Mouse (Mus musculus) CH12.LX (cell line): ENCODE results near the gene Exoc6b. TPM values are rescaled to one million over a fixed set of nuclear protein-coding genes. Genes with fewer than 3 reads are reported as not detected.

Experiments
- DNase-seq: peaks from one replicate; pipeline ENCODE4 v3.0.0-alpha.2; 2013; ENCODE audit errors: extremely low read depth
- H3K27ac ChIP-seq: 2 replicates; pipeline ENCODE4 v1.5.1; 2012; ENCODE audit warnings: low read depth, mild to moderate bottlenecking, control low read depth, moderate library complexity; ENCODE audit not compliant: insufficient read depth
- H3K27me3 ChIP-seq: replicated peaks from 2 replicates; pipeline ENCODE3; 2012; ENCODE audit warnings: inconsistent platforms
- H3K36me3 ChIP-seq, 2 experiments: replicated peaks in 1 of 2; 2 replicates each; pipeline versions ENCODE3 to v1.6.1; 2012; ENCODE audit warnings: inconsistent platforms in 1 of 2, low read length in 1 of 2, mild to moderate bottlenecking in 1 of 2, mixed read lengths in 1 of 2, moderate library complexity in 1 of 2; ENCODE audit not compliant: control insufficient read depth in 1 of 2, insufficient read depth in 1 of 2
- H3K4me1 ChIP-seq, 2 experiments: 2 replicates each; pipeline ENCODE4 v1.6.1; 2012; ENCODE audit warnings: inconsistent platforms in 1 of 2, moderate library complexity in 1 of 2; ENCODE audit not compliant: insufficient read depth in 2 of 2, control insufficient read depth in 1 of 2
- H3K4me2 ChIP-seq: 2 replicates; pipeline ENCODE4 v1.6.1; 2012; ENCODE audit warnings: low read depth, mild to moderate bottlenecking, control low read depth; ENCODE audit not compliant: poor library complexity, insufficient read depth, severe bottlenecking
- H3K4me3 ChIP-seq, 3 experiments: fragments of 150-350 bp in 1 of 3; sonication (generic) in 1 of 3; replicated peaks in 1 of 3; 2 replicates each; pipeline versions ENCODE3 to v1.5.1; 2011 to 2012; ENCODE audit warnings: low read depth in 2 of 3, low read length in 2 of 3, mild to moderate bottlenecking in 2 of 3, moderate library complexity in 2 of 3, control low read depth in 1 of 3, improper control_type of control experiment in 1 of 3, inconsistent platforms in 1 of 3, mixed read lengths in 1 of 3; ENCODE audit not compliant: poor library complexity in 1 of 3
- H3K79me2 ChIP-seq: replicated peaks from 2 replicates; pipeline ENCODE4 v1.6.1; 2012; ENCODE audit warnings: mild to moderate bottlenecking, moderate library complexity; ENCODE audit not compliant: control insufficient read depth, poor library complexity, insufficient read depth, severe bottlenecking; ENCODE audit errors: extremely low read depth
- H3K9ac ChIP-seq: 2 replicates; pipeline ENCODE4 v1.6.1; 2012; ENCODE audit warnings: low read depth, mild to moderate bottlenecking, control low read depth, moderate library complexity; ENCODE audit not compliant: insufficient read depth
- H3K9me3 ChIP-seq: replicated peaks from 2 replicates; pipeline ENCODE3; 2012; ENCODE audit warnings: low read length, inconsistent platforms, mixed read lengths
- CHD2 ChIP-seq: IDR thresholded peaks from 2 replicates; pipeline ENCODE4 v1.6.1; 2011; ENCODE audit warnings: low read length, improper control_type of control experiment
- ELF1 ChIP-seq: IDR thresholded peaks from 2 replicates; pipeline ENCODE4 v1.6.1; 2014; ENCODE audit warnings: low read depth, mild to moderate bottlenecking, inconsistent platforms, low read length, improper control_type of control experiment
- ETS1 ChIP-seq: conservative IDR thresholded peaks from 2 replicates; pipeline ENCODE4 v1.6.1; 2012; ENCODE audit warnings: low read depth, mild to moderate bottlenecking, inconsistent platforms, low read length, improper control_type of control experiment, moderate library complexity
- HCFC1 ChIP-seq: IDR thresholded peaks from 2 replicates; pipeline ENCODE4 v1.6.1; 2012; ENCODE audit warnings: low read depth, mild to moderate bottlenecking, inconsistent platforms, low read length, improper control_type of control experiment
- IRF4 ChIP-seq: IDR thresholded peaks from 2 replicates; pipeline ENCODE4 v1.6.1; 2014; ENCODE audit warnings: low read depth, mild to moderate bottlenecking, inconsistent platforms, low read length, improper control_type of control experiment
- JUN ChIP-seq: IDR thresholded peaks from 2 replicates; pipeline ENCODE4 v1.6.1; 2011; ENCODE audit warnings: low read depth, mild to moderate bottlenecking, low read length, improper control_type of control experiment, moderate library complexity; ENCODE audit not compliant: insufficient read depth
- JUND ChIP-seq: conservative IDR thresholded peaks from 2 replicates; pipeline ENCODE4 v1.6.1; 2011; ENCODE audit warnings: low read depth, low read length, improper control_type of control experiment
- MAFK ChIP-seq: IDR thresholded peaks from 2 replicates; pipeline ENCODE4 v1.6.1; 2011; ENCODE audit warnings: low read length, improper control_type of control experiment; ENCODE audit not compliant: insufficient replicate concordance
- MEF2A ChIP-seq: IDR thresholded peaks from 2 replicates; pipeline ENCODE4 v1.6.1; 2014; ENCODE audit warnings: low read depth, mild to moderate bottlenecking, inconsistent platforms, low read length, improper control_type of control experiment, borderline replicate concordance
- MXI1 ChIP-seq: IDR thresholded peaks from 2 replicates; pipeline ENCODE4 v1.6.1; 2011; ENCODE audit warnings: mild to moderate bottlenecking, low read depth, low read length, improper control_type of control experiment
- PAX5 ChIP-seq: IDR thresholded peaks from 2 replicates; pipeline ENCODE4 v1.6.1; 2012; ENCODE audit warnings: low read length, inconsistent platforms, mixed read lengths
- POLR2AphosphoS2 ChIP-seq: IDR thresholded peaks from 2 replicates; pipeline ENCODE4 v1.6.1; 2011; ENCODE audit warnings: low read depth, low read length, improper control_type of control experiment
- SIN3A ChIP-seq: IDR thresholded peaks from 2 replicates; pipeline ENCODE4 v1.6.1; 2012; ENCODE audit warnings: low read length, improper control_type of control experiment, inconsistent platforms
- TCF12 ChIP-seq: IDR thresholded peaks from 2 replicates; pipeline ENCODE4 v1.6.1; 2014; ENCODE audit warnings: low read depth, mild to moderate bottlenecking, inconsistent platforms, low read length, improper control_type of control experiment
- UBTF ChIP-seq: IDR thresholded peaks from 2 replicates; pipeline ENCODE4 v1.6.1; 2012; ENCODE audit warnings: low read depth, mild to moderate bottlenecking, inconsistent platforms, low read length, improper control_type of control experiment, moderate library complexity
- ZMIZ1 ChIP-seq: IDR thresholded peaks from 2 replicates; pipeline ENCODE4 v1.6.1; 2012; ENCODE audit warnings: low read depth, mild to moderate bottlenecking, inconsistent platforms, low read length, improper control_type of control experiment
- ZNF384 ChIP-seq: IDR thresholded peaks from 2 replicates; pipeline ENCODE4 v1.6.1; 2012; ENCODE audit warnings: low read depth, low read length, improper control_type of control experiment, inconsistent platforms
- dilution Hi-C: fragments of 300-500 bp; cut with MboI; formaldehyde crosslinking; loops from 2 replicates; pipeline ENCODE4 v1.14.3; 2020; ENCODE audit warnings: low sequenced_read_pairs; ENCODE audit not compliant: extremely low pct_unique_long_range_greater_than_20kb, extremely low pct_ligation_motif_present
- in situ Hi-C: fragments of 300-500 bp; cut with MboI; formaldehyde crosslinking; loops from 3 replicates; pipeline ENCODE4 v1.14.3; 2019; ENCODE audit warnings: low sequenced_read_pairs, low pct_ligation_motif_present, low pct_unique_long_range_greater_than_20kb, mixed read lengths
- polyA plus RNA-seq: library from polyadenylated mRNA; unstranded; fragments of >175 nt; gene quantifications from 2 replicates; pipeline ENCODE4 v1.2.1, GENCODE M21; 2012; ENCODE audit warnings: low read depth; ENCODE audit not compliant: insufficient read length
- total RNA-seq, 2 experiments: library from RNA; depleted of rRNA; stranded (reverse); fragments of 300-350 nt in 1 of 2; fragments of >200 nt in 1 of 2; gene quantifications; 2 replicates each; pipeline ENCODE4 v1.2.3; 2012 to 2014

Gene Exoc6b
- total and polyA plus RNA-seq, 3 experiments, result 1.7 to 5.2 (median 3.5) TPM

DNA sequence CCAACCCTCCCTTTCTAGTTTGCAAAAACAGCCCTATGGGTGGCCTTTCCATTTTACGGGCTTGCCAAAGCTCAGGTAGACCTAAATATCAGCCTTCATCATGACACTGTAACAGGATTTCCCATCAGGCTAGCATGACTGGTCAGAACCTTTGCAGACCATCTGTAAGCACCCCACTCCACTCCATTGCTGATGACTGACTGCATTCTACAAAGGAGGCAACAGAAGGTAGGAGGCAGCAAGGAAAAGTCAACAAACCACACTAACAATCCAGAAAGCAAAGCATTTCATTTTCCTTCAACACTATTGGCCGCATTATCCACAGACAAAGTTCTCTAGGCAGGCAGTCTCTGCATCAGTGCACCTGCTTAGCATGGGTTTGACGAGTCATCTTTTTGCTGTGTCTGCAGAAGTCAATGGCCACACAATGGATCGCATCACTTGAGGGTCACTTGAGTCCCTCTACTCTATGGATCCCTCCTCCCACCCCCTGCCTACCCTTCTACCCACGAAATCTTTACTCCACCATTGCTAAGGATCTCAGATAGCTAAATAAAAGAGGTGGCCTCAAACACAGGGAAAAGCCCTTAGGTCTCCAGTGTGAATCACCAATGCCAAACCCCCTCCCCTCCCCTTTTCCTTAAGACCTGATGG is 323.0 kb downstream of the Exoc6b start:
- H3K27me3 ChIP-seq, result no peaks in the 10 kb centered on the region
- no peak overlapping the region for H3K4me3 ChIP-seq
- TF ChIP-seq ZNF384 (no peak), MEF2A (no peak), SIN3A (no peak), JUND (no peak), PAX5 (no peak)
- H3K9ac ChIP-seq, result no peak overlapping the region
- H3K4me2 ChIP-seq, result no peak overlapping the region
- H3K36me3 ChIP-seq, result no peaks in the 10 kb centered on the region
- no peak overlapping the region for H3K27ac ChIP-seq
- H3K4me1 ChIP-seq, result peaks cover 3 to 20% of the 10 kb centered on the region in 2 experiments; a peak in 3 of 4 replicates
- no peaks in the 10 kb centered on the region for H3K79me2 ChIP-seq
- DNase-seq, result no peak
- dilution Hi-C loops (no loop called here), in situ Hi-C loops (no loop called here)
- no peaks in the 10 kb centered on the region for H3K9me3 ChIP-seq

DNA sequence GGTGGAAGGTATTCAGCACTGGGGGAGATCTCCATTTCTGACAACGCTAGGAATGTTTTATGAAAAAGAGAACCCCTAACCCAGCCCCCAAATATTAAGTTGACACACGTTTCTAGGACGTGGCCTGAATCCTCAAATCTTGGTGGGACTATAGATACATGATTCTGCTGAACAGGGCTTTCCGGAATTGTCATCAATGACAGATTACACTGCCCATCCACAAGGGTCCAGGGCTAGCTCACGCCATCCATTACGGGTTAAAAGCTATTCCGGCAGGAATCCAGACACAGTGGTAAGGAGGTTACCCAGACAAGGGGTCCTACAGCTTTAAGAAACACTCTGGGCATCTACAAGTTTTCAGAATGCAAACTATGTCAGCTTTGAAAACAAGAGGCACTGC is 323.7 kb downstream of the Exoc6b start:
- no peaks in the 10 kb centered on the region for H3K79me2 ChIP-seq
- TF ChIP-seq CHD2, result no peak
- TF ChIP-seq ELF1, result no peak
- no peak for TF ChIP-seq UBTF
- TF ChIP-seq JUND, result no peak
- no peak for TF ChIP-seq ZMIZ1
- no peak for TF ChIP-seq PAX5
- no peak for TF ChIP-seq MAFK
- TF ChIP-seq HCFC1, result no peak
- TF ChIP-seq POLR2AphosphoS2, result no peak
- no peak for TF ChIP-seq MXI1
- TF ChIP-seq ETS1, result no peak
- no peak for TF ChIP-seq IRF4
- no peak for TF ChIP-seq JUN
- TF ChIP-seq TCF12, result no peak
- no peak overlapping the region for H3K4me3 ChIP-seq
- H3K27me3 ChIP-seq, result no peaks in the 10 kb centered on the region
- no peaks in the 10 kb centered on the region for H3K9me3 ChIP-seq
- H3K4me1 ChIP-seq, result peaks cover 3 to 21% of the 10 kb centered on the region in 2 experiments; a peak in 3 of 4 replicates
- H3K4me2 ChIP-seq, result no peak overlapping the region
- H3K9ac ChIP-seq, result no peak overlapping the region
- H3K27ac ChIP-seq, result no peak overlapping the region
- DNase-seq, result no peak
- in situ Hi-C loops, result no loop called here
- dilution Hi-C loops, result no loop called here
- H3K36me3 ChIP-seq, result no peaks in the 10 kb centered on the region
